10 mouse cellular contexts compared by ENCODE assay signal in the genomic region with DNA sequence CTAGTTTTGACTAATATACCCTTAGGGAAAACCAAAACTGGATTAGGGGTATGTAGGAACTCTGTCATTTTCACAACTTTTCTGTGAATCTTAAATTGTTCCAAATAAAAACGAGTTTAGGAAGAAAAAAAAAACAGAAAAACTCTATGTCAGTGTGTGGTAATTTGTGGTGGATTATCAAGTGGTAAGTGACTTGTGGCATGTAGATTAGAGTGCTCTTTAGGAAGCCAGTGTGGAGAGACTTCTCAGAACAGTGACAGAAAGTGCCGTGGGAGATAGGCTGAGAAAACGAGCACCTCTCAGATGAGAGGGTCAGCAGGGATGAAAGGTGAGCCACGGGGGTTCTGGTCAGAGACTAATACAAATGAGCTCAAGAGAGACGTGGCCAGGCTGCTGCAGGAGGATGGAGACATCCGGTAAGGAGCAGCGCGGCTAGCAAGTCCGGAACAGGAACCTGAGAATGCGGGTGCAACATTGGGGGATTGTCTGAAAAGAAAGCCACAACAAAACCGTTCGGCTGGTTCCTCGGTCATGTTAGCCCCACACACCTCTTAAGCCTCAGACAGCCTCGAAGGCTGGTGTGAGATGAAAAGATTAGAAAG.
DNase-seq lines count a peak whose midpoint lies in the region; ATAC-seq and TF ChIP-seq lines count a peak whose summit lies in the region.
"Had no signal": no experiment of that assay in that cellular context is flagged by ENCODE, and none has a peak within 500 bp of the region (broad histone marks: within the 10 kb centered on the region; RNA-seq: fewer than 3 reads in every experiment).

No protein-coding gene starts in this region.

- no peaks in the 10 kb centered on the region for H3K79me2 ChIP-seq in heart, adult 2 months (replicated peaks; ENCODE audit: control insufficient read depth, insufficient read depth, low read length)

- H3K9me3 ChIP-seq in heart, embryonic 15.5 days (replicated peaks), result no peaks in the 10 kb centered on the region
- H3K9me3 ChIP-seq in liver, postnatal 0 days (ENCODE audit: low read length), result no peaks in the 10 kb centered on the region
- H3K9me3 ChIP-seq: embryonic facial prominence, embryonic 15.5 days had no signal

- peak overlapping the region; percentile 65; the same call in 1 of the 2 replicates for H3K27ac ChIP-seq in heart, embryonic 15.5 days
- H3K27ac ChIP-seq in heart, adult 2 months, result no peak overlapping the region
- H3K27ac ChIP-seq in liver, postnatal 0 days (ENCODE audit: low read depth), result no peak overlapping the region
- H3K27ac ChIP-seq: embryonic facial prominence, embryonic 15.5 days had no signal

- TF ChIP-seq CTCF in heart, adult 2 months (IDR thresholded peaks at IDR 0.05), result no peak
- no peak for TF ChIP-seq CTCF in liver, postnatal 0 days (IDR thresholded peaks at IDR 0.05; ENCODE audit: low read depth)

- peaks cover 18% of the 10 kb centered on the region for H3K4me1 ChIP-seq in heart, embryonic 15.5 days (replicated peaks)
- no peaks in the 10 kb centered on the region for H3K4me1 ChIP-seq in heart, adult 2 months (ENCODE audit: control insufficient read depth, insufficient read depth, low read length)
- H3K4me1 ChIP-seq in liver, postnatal 0 days (ENCODE audit: insufficient read depth), result peaks cover 4% of the 10 kb centered on the region; the same call in 1 of the 2 replicates
- H3K4me1 ChIP-seq: embryonic facial prominence, embryonic 15.5 days had no signal

- no peak for TF ChIP-seq EP300 in heart, adult 2 months (IDR thresholded peaks at IDR 0.05; ENCODE audit: insufficient read depth, low read depth, low read length)
- no peak for TF ChIP-seq EP300 in liver, postnatal 0 days (IDR thresholded peaks at IDR 0.05; ENCODE audit: low read depth)

- H3K9ac ChIP-seq in heart, embryonic 15.5 days, result no peak overlapping the region
- no peak overlapping the region for H3K9ac ChIP-seq in heart, adult 2 months (ENCODE audit: low read depth, low read length)
- no peak overlapping the region for H3K9ac ChIP-seq in liver, postnatal 0 days (replicated peaks)
- H3K9ac ChIP-seq: embryonic facial prominence, embryonic 15.5 days had no signal

- no peak for TF ChIP-seq POLR2A in heart, adult 2 months (IDR thresholded peaks at IDR 0.05; ENCODE audit: insufficient read depth, low read depth, low read length)

- H3K27me3 ChIP-seq in heart, embryonic 15.5 days, result no peaks in the 10 kb centered on the region
- no peaks in the 10 kb centered on the region; the same call in 1 of the 2 replicates for H3K27me3 ChIP-seq in heart, adult 2 months (ENCODE audit: control insufficient read depth, insufficient read depth, low read length)
- H3K27me3 ChIP-seq in liver, postnatal 0 days (ENCODE audit: insufficient read depth, low read length), result no peaks in the 10 kb centered on the region
- H3K27me3 ChIP-seq: embryonic facial prominence, embryonic 15.5 days had no signal

- 20% methylated on average over 14 of the region's 14 CpGs for WGBS in heart, embryonic 15.5 days
- 19% methylated on average over 14 of the region's 14 CpGs for WGBS in heart, adult 2 months
- 14% methylated on average over 14 of the region's 14 CpGs for WGBS in liver, postnatal 0 days (ENCODE audit: insufficient replicate concordance)

- peak overlapping the region; percentile 43; the same call in 1 of the 2 replicates for H3K4me2 ChIP-seq in heart, embryonic 15.5 days
- peak overlapping the region; percentile 55 for H3K4me2 ChIP-seq in liver, postnatal 0 days (ENCODE audit: low read depth, low read length)
- H3K4me2 ChIP-seq: embryonic facial prominence, embryonic 15.5 days had no signal

- H3K4me3 ChIP-seq in heart, embryonic 15.5 days, result peak overlapping the region; percentile 1; the same call in 1 of the 2 replicates
- no peak overlapping the region for H3K4me3 ChIP-seq in heart, adult 2 months
- H3K4me3 ChIP-seq in liver, postnatal 0 days (ENCODE audit: low read depth, low read length), result no peak overlapping the region
- H3K4me3 ChIP-seq: embryonic facial prominence, embryonic 15.5 days had no signal

- no peaks in the 10 kb centered on the region for H3K36me3 ChIP-seq in heart, embryonic 15.5 days
- H3K36me3 ChIP-seq in heart, adult 2 months (ENCODE audit: control insufficient read depth, insufficient read depth, low read length), result no peaks in the 10 kb centered on the region
- no peaks in the 10 kb centered on the region for H3K36me3 ChIP-seq in liver, postnatal 0 days (replicated peaks; ENCODE audit: insufficient read depth, low read length)
- H3K36me3 ChIP-seq: embryonic facial prominence, embryonic 15.5 days had no signal

- intact Hi-C loops in heart, adult 2 months (cut with DNase I), result no loop called here

- ATAC-seq in heart, embryonic 15.5 days (replicated peaks; ENCODE audit: insufficient number of reproducible peaks, insufficient read depth, low FRiP score, low read depth), result no peak
- no peak for ATAC-seq in liver, postnatal 0 days
- ATAC-seq in frontal cortex, adult (ENCODE audit: low TSS enrichment), result no peak

- DNase-seq in heart, adult 2 months, result no peak
- DNase-seq in 3134 (ENCODE audit: extremely low read depth, insufficient read length, low spot score), result peak; percentile 17
- DNase-seq in embryo, embryonic 11 days, result peak; percentile 18
- DNase-seq in liver, postnatal 0 days, result no peak
- DNase-seq in cerebellum, adult 8-10 months, result no peak
- no peak for DNase-seq in kidney, adult 8-10 months
- DNase-seq: kidney, postnatal 25 days had no signal

Comparison
In these comparisons a context has a peak if more than half of its experiments do, and no peak if none do; other contexts are left out.
1. DNase-seq: peak in 3134 (single experiment) and embryo, embryonic 11 days (single experiment); none in heart, adult 2 months (0 of 2), liver, postnatal 0 days (single experiment), cerebellum, adult 8-10 months (single experiment) and kidney, adult 8-10 months (0 of 2).